Mouse (Mus musculus): ENCODE results near the gene Jmjd8. TPM values are rescaled to one million over a fixed set of nuclear protein-coding genes. Genes with fewer than 3 reads are reported as not detected.

Jmjd8 gene
- polyA plus RNA-seq, 1 experiment: 7.4 TPM

Other genes starting within 250 kb of the Jmjd8 start
- 18.7 and 20.7 TPM in 2 replicates for gene Lmf1, start 249.8 kb upstream of the Jmjd8 start, polyA plus RNA-seq (2012; ENCODE audit: low replicate concordance)
- not detected in 2 replicates for gene Gng13, start 111.7 kb upstream of the Jmjd8 start, polyA plus RNA-seq (2012; ENCODE audit: low replicate concordance)
- 13.6 and 24.2 TPM in 2 replicates for gene Chtf18, start 101.4 kb upstream of the Jmjd8 start, polyA plus RNA-seq (2012; ENCODE audit: low replicate concordance)
- gene Rpusd1, start 101.2 kb upstream of the Jmjd8 start, polyA plus RNA-seq (2012; ENCODE audit: low replicate concordance): 26.6 and 48.2 TPM in 2 replicates
- gene Mslnl, start 92.8 kb upstream of the Jmjd8 start, polyA plus RNA-seq (2012; ENCODE audit: low replicate concordance): not detected in 2 replicates
- 0.06 TPM in 1 of 2 replicates, not detected in the other for gene Msln, start 74.5 kb upstream of the Jmjd8 start, polyA plus RNA-seq (2012; ENCODE audit: low replicate concordance)
- gene Narfl, start 55.1 kb upstream of the Jmjd8 start, polyA plus RNA-seq (2012; ENCODE audit: low replicate concordance): 16.2 and 23.3 TPM in 2 replicates
- gene Haghl, start 43.2 kb upstream of the Jmjd8 start, polyA plus RNA-seq (2012; ENCODE audit: low replicate concordance): 34.3 and 35.1 TPM in 2 replicates
- gene Ccdc78, start 42.3 kb upstream of the Jmjd8 start, polyA plus RNA-seq (2012; ENCODE audit: low replicate concordance): not detected in 2 replicates
- 23.5 and 44.0 TPM in 2 replicates for gene Fam173a, start 36.0 kb upstream of the Jmjd8 start, polyA plus RNA-seq (2012; ENCODE audit: low replicate concordance)
- not detected in 2 replicates for gene AC134908.4, start 33.2 kb upstream of the Jmjd8 start, polyA plus RNA-seq (2012; ENCODE audit: low replicate concordance)
- 51.5 and 71.8 TPM in 2 replicates for gene Metrn, start 31.7 kb upstream of the Jmjd8 start, polyA plus RNA-seq (2012; ENCODE audit: low replicate concordance)
- gene Fbxl16, start 19.8 kb upstream of the Jmjd8 start, polyA plus RNA-seq (2012; ENCODE audit: low replicate concordance): 0.73 and 0.79 TPM in 2 replicates
- gene Wdr24, start 5.2 kb upstream of the Jmjd8 start, polyA plus RNA-seq (2012; ENCODE audit: low replicate concordance): 3.5 and 10.2 TPM in 2 replicates
- gene Stub1, start 4.5 kb downstream of the Jmjd8 start, polyA plus RNA-seq (2012; ENCODE audit: low replicate concordance): 69.3 and 104 TPM in 2 replicates
- gene Rhbdl1, start 8.4 kb downstream of the Jmjd8 start, polyA plus RNA-seq (2012; ENCODE audit: low replicate concordance): 2.5 and 3.8 TPM in 2 replicates
- gene Gm20683, start 12.9 kb downstream of the Jmjd8 start, polyA plus RNA-seq (2012; ENCODE audit: low replicate concordance): 10.5 and 16.1 TPM in 2 replicates
- 159 and 168 TPM in 2 replicates for gene Rhot2, start 16.0 kb downstream of the Jmjd8 start, polyA plus RNA-seq (2012; ENCODE audit: low replicate concordance)
- 8.8 and 9.7 TPM in 2 replicates for gene Wdr90, start 32.6 kb downstream of the Jmjd8 start, polyA plus RNA-seq (2012; ENCODE audit: low replicate concordance)
- 23.1 and 35.5 TPM in 2 replicates for gene Mcrip2, start 39.9 kb downstream of the Jmjd8 start, polyA plus RNA-seq (2012; ENCODE audit: low replicate concordance)
- gene Mettl26, start 46.2 kb downstream of the Jmjd8 start, polyA plus RNA-seq (2012; ENCODE audit: low replicate concordance): 39.0 and 56.9 TPM in 2 replicates
- gene Wfikkn1, start 52.0 kb downstream of the Jmjd8 start, polyA plus RNA-seq (2012; ENCODE audit: low replicate concordance): 0.97 and 2.3 TPM in 2 replicates
- 16.9 and 27.8 TPM in 2 replicates for gene Rab40c, start 90.9 kb downstream of the Jmjd8 start, polyA plus RNA-seq (2012; ENCODE audit: low replicate concordance)
- gene Pigq, start 116.1 kb downstream of the Jmjd8 start, polyA plus RNA-seq (2012; ENCODE audit: low replicate concordance): 98.3 and 349 TPM in 2 replicates
- gene Nhlrc4, start 116.1 kb downstream of the Jmjd8 start, polyA plus RNA-seq (2012; ENCODE audit: low replicate concordance): 5.3 TPM in 1 of 2 replicates, not detected in the other
- 0.05 TPM in 1 of 2 replicates, not detected in the other for gene A930017K11Rik, start 123.7 kb downstream of the Jmjd8 start, polyA plus RNA-seq (2012; ENCODE audit: low replicate concordance)
- 61.6 and 119 TPM in 2 replicates for gene Capn15, start 156.9 kb downstream of the Jmjd8 start, polyA plus RNA-seq (2012; ENCODE audit: low replicate concordance)
- gene Rab11fip3, start 240.7 kb downstream of the Jmjd8 start, polyA plus RNA-seq (2012; ENCODE audit: low replicate concordance): 7.3 and 22.8 TPM in 2 replicates

Measured in hematopoietic multipotent progenitor cell, adult 10-12 weeks (in vitro differentiated cells).